Mouse (Mus musculus) central nervous system, embryonic 18 days (tissue): Measurements from ENCODE around the gene 1700016C15Rik. TPM values are rescaled to one million over a fixed set of nuclear protein-coding genes. Genes with fewer than 3 reads are reported as not detected.

Experiments used
- polyA plus RNA-seq: library from polyadenylated mRNA; depleted of rRNA; stranded (reverse); fragments of >200 nt; gene quantifications from 2 replicates; pipeline ENCODE4 v1.2.3, GENCODE M21; 2012; rRNA removed

1700016C15Rik gene
- not detected in 2 replicates for polyA plus RNA-seq

GRCm38 (mm10) chr1:177729043-177730024, at the start of gene 1700016C15Rik:
1700016C15Rik (plus strand) TSS chr1:177729814.

GRCm38 (mm10) chr1:177796193-177796939, 66.8 kb downstream of the 1700016C15Rik start, which contains the start of gene Adss:
Adss (minus strand) TSS chr1:177796511.

Other genes starting within 250 kb of the 1700016C15Rik start
- 51.1 and 54.5 TPM in 2 replicates for gene Adss, start 66.7 kb downstream of the 1700016C15Rik start, polyA plus RNA-seq